Mouse (Mus musculus): ENCODE measurements around the gene Ranbp3l.

Ranbp3l gene

GRCm38 (mm10) chr15:9093598-9094365 lies 126.0 kb downstream of the Ranbp3l start:
- in situ Hi-C loops (cut with MboI, MseI) = loop anchor here (10.0 kb wide), 1 partner anchor 931 kb away; no protein-coding TSS in a partner anchor

DNA sequence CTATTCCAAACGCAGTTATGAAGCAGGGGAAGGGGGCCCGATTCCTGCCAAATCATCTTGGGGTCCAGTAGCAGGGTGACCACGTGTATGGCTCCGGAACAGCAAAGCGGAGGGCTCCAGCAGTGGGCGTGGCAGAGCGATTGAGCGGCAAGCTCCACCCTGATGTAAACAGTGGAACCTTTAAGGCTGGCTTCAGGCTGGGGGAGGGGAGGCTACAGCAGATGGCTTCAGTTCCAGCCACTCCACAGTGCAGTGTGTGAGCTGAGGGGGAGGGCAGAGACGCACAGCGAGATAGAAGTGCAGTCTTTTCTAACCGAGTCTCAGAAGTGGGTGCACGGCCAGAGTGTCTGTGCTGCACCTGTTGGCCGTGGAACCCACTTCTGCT lies 126.6 kb downstream of the Ranbp3l start:
- in situ Hi-C loops (cut with MboI, MseI) = loop anchor here (10.0 kb wide), 1 partner anchor 930 kb away; no protein-coding TSS in a partner anchor

- in situ Hi-C loops (cut with MboI, MseI) = loop anchor here (10.0 kb wide), 1 partner anchor 928 kb away; no protein-coding TSS in a partner anchor
These were observed 129.1 kb downstream of the Ranbp3l start for GRCm38 (mm10) chr15:9096865-9097264.

DNA sequence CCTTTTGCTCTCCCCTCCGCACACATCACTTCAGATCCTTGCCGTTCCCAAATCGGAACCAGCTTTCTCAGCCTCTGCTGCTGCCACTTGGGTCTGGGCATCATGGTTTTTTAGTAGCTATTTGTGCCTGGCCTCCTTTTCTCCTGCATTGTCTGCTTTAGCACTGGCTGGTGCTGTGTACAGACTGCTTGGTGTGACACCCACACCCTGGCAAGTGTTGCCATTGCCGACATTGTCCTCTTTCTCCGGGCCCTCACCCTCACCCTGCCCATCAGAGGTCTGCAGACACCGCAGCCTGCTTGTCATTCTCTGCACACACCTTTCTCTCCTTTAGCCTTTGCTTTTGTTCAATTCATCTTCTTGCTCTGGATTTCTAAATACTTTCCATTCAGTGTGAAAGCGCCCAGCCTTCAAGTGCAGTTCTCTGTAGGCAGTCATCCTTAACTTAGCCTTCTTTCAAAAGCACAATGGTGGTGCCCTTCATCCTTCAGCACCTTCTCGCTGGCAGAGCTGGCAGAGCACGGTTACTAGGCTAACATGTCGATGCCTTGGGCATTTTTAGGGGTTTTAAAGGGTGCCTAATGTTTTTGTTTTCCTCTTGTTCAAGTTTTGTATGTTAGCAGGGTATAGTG lies 132.8 kb downstream of the Ranbp3l start:
- in situ Hi-C loops (cut with MboI, MseI) = no loop called here

DNA sequence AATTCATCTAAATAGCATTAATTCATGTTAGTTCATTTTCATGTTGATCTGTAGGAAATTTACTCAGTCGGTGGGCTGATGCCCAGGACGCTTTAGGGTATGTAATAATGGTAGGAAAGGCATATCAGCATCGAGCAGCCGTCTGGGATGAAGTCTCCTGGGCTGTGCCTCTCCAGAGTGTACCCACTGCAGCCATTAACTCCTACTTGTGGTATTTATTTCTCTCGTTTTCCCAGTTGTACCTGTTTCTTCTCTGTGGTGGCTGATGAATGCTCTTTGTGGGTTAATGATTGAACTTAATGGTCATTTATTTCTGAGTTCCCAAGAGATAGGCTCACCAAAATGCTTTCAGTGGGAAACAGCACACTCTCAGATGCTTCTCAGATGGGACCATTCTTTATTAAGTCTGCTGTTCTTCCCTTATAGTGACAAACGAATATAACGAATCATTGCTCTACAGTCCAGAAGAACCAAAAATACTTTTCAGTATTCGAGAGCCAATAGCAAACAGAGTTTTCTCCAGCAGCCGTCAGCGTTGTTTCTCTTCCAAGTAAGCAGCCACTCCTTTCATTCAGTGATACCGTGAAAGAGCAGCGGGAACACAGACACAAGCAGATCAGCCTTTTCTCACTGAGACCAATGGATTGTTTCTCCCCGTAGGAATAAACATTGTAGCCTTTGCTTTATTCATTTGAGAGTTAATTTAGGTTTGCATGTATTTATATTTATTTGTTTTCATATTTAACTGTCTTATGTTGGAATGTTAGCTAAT lies 138.7 kb downstream of the Ranbp3l start:
- in situ Hi-C loops (cut with MboI, MseI) = no loop called here

DNA sequence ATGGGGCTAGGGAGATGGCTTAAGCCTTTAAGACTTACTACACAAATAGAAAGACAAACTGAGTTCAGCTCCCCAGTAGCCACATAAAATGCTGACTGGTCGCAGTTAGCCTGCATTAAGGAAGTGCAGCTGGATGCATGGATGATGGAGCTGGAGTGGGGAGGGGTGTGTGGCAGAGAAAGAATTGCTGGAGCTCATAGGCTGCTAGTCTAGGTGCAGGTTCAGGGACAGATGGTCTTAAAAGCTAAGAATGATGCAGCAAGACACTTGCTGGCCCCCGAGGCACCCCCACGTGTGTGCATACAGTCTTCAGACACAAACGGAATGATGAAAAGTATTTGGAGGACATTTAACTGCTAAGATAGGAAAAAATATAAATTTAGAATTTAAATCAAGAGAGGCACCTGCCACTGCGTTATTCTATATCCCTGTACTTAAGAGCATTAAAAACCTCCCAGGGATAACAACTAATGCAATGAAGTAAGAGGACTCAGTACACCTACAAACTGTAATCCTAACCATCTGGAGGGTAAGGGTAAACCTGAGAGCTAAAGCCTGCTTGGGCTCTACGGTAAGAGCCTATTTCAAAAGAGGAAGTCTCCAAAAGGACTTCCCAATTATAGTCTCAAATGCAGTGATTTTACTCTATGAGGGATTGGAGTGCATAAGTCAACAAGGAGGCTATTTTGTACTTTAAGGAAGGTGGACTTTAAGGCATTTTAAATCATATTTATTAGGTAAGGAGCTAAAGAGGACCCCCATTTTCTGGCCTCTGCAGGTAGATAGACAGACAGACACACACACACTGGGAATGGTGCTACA lies 143.0 kb downstream of the Ranbp3l start:
- in situ Hi-C loops (cut with MboI, MseI) = loop anchor here (10.0 kb wide), 1 partner anchor 966 kb away; no protein-coding TSS in a partner anchor

- in situ Hi-C loops (cut with MboI, MseI) = loop anchor here (10.0 kb wide), 1 partner anchor 967 kb away; no protein-coding TSS in a partner anchor
These were observed 143.9 kb downstream of the Ranbp3l start for GRCm38 (mm10) chr15:9111648-9112047.

GRCm38 (mm10) chr15:9113556-9113955 lies 145.8 kb downstream of the Ranbp3l start:
- in situ Hi-C loops (cut with MboI, MseI) = loop anchor here (10.0 kb wide), 1 partner anchor 969 kb away; no protein-coding TSS in a partner anchor

GRCm38 (mm10) chr15:9114131-9114530 lies 146.4 kb downstream of the Ranbp3l start:
- in situ Hi-C loops (cut with MboI, MseI) = loop anchor here (10.0 kb wide), 1 partner anchor 969 kb away; no protein-coding TSS in a partner anchor

GRCm38 (mm10) chr15:9114599-9114998 lies 146.8 kb downstream of the Ranbp3l start:
- in situ Hi-C loops (cut with MboI, MseI) = loop anchor here (10.0 kb wide), 1 partner anchor 970 kb away; no protein-coding TSS in a partner anchor
